Mouse (Mus musculus) hematopoietic stem cell, adult 5-6 weeks (primary cell): ENCODE measurements around the gene Gnaq. TPM values are rescaled to one million over a fixed set of nuclear protein-coding genes. Genes with fewer than 3 reads are reported as not detected.
"Not testable (repeated sequence)": the region's sequence is repeated elsewhere in the genome, so short reads cannot be mapped to it uniquely, and the experiment has no call there.

ENCODE experiments used
- ATAC-seq, 2 experiments: fragments of 125-278 bp in 1 of 2; replicated peaks in 1 of 2; 2 replicates each; pipeline ENCODE4 v1.8.0; 2016 to 2017; ENCODE audit warnings: inconsistent platforms in 2 of 2, mild to moderate bottlenecking in 2 of 2, moderate number of reproducible peaks in 2 of 2, low read depth in 1 of 2, moderate TSS enrichment in 1 of 2; ENCODE audit not compliant: low FRiP score in 2 of 2, poor library complexity in 2 of 2, severe bottlenecking in 2 of 2, insufficient read depth in 1 of 2, low TSS enrichment in 1 of 2
- total RNA-seq: library from RNA; stranded (forward); fragments of 172-1452, 232-1000 nt; gene quantifications from 2 replicates; pipeline ENCODE4 v1.2.3, GENCODE M21; 2017

Gene Gnaq
- total RNA-seq, 1 experiment from 2014 or later, result 21.0 TPM

DNA sequence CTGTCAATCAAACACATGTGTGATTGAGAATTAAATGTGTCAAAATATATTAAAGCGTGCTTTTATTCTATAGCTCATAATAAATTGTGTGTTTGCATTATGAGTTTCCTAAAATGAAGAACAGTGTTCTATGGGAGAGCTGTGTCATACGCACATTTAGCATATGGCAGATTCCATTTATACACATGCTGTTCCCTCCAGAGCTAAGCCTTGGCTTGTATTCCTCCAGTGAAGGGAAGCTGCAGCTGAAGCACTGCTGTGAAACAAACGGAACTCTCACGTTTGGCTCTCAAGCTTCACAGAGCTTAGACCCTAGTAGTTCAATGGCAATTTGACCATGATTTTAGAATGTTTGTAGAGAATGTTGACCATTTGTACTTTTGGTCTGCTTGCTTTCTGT lies 129.7 kb downstream of the Gnaq start:
- ATAC-seq, result no peak

DNA sequence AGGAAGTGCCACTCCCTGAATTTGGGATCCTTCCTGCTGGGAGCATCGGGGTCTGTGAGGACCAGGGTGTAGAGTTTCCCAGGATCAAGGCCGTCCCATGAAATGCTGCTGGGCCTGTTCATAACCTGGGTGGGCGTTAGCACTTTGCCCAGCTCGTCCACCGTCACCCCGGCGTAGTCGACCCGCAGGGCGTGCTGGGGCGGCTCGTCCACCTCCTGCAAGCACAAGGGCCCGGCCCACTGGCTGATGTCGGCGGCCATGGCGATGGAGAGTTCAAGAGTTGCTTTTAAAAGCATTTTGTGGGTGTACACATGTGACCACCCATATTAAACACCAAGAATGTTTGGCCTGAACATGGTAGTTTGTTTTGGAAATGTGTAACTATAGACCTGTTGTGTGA lies 134.7 kb downstream of the Gnaq start:
- not testable (repeated sequence) for ATAC-seq

DNA sequence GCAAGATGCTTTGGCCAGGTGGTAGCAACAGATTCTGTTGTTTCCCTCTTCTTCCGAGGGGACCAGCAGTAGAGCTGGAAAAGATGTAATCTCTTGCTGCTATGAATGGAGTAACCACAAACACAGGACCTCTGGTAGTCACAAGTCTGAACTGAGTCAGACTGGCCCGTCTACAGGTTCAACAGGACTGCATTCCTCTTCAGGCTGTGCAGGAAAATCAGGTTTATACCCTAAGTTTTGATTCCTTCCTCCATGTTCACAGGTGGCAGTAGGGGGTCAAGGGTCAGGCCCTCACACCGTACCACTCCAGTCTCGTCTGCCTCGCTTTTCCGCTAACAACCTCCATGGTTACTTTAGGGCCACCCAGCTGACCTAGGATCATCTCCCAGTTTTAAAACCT lies 137.6 kb downstream of the Gnaq start:
- ATAC-seq, result no peak

DNA sequence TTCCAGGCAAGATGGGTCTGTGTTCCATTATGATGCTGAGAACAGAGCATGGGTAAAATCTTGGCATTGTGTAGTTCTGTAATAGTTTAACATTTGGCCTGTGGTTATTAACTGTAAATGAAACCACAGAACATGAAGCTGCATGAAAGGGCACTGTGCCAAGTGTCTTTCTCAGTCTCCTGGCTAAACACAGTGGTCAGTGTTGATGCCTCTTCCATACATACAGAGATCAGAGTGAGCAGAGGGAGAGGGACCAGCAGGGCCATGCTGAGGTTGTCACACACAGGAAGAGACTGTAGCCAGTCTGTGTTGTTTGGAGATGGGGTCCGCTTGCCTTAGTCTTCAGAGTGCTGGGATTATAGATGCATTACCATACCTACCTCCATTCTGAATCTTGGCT lies 138.4 kb downstream of the Gnaq start:
- no peak for ATAC-seq

DNA sequence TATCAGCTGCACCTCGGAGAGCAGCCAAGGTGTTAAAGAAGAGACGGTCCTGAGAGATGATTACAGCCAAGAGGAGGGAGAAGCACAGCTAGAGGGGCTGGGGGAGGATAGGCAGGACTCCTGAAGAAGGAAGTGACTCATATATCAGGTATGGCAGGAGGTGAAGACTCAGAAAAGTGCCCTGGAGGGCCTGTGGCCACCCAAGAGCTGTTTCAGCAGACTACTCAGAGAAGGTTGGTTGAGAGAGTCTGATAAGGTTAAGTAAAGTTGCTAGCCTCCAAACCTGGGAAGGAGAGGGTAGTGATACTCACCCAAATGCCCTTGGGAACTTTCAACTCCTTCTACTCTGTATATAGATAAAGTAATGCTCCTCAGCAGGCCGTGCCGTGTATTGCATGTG lies 140.4 kb downstream of the Gnaq start:
- peak; percentile 12 to 17; a peak in 1 of 4 replicates for ATAC-seq

DNA sequence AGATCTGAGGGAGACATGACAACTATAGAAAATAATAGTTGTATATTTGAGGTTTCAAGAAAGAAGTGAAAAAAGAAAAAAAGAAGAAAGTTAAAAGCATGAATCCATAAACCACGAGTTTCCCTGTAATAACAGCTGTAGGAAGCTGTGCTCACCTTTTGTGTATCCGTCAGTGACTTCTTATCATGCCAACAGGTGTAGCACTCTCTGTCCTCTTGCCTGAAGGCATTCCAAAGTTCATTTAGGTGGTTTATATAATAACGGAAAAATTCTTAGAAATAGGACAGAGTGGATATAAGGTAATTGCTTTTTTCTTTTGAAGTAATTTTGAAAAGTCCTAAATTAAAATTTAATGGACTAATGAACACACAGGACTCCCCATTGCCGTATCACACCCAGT lies 147.6 kb downstream of the Gnaq start:
- ATAC-seq, result no peak

DNA sequence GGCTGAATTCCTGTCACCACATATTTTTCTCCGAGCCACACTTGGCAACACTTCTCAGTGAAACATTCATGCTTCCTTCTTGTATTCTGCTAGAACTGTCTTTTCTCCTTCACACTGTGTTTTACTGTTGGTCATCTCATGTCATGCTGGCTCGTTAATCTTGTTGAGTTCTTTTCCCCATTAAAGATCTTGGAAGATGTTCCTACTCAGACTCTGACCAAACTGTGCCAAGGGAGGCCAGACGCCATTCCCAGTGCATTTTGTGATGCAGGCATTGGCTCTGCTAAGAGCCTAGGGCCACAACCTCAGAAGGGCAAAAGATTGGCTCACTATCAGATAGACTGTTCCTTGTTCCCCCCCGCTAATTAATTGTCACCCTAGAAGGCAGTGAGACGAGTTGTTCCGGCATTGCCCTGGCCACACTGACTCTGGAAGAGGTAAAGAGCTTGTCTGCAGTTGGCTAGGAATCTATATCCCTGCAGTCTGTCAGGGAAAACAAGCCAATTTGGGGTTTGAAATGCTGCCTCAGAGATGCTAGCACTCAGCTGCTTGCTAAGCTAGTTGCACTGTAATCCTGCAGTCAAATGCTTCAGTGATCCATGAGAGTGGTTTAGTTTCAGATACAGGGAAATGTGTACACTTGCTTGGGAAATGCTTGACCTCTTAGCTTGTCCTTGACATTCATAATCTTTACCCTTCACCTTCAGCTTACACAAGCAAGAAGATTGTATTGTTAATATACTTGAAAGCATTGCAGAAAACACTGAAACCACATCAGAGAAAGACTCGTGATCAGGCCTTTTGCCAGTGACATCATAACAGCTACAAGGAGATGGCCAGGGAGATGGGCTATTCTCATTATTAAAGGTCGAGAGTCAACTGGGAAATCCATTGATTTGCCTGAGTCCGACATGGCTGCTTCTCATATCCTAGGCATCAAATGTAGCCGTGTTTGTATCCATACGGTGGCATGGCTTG lies 152.7 kb downstream of the Gnaq start:
- no peak for ATAC-seq

DNA sequence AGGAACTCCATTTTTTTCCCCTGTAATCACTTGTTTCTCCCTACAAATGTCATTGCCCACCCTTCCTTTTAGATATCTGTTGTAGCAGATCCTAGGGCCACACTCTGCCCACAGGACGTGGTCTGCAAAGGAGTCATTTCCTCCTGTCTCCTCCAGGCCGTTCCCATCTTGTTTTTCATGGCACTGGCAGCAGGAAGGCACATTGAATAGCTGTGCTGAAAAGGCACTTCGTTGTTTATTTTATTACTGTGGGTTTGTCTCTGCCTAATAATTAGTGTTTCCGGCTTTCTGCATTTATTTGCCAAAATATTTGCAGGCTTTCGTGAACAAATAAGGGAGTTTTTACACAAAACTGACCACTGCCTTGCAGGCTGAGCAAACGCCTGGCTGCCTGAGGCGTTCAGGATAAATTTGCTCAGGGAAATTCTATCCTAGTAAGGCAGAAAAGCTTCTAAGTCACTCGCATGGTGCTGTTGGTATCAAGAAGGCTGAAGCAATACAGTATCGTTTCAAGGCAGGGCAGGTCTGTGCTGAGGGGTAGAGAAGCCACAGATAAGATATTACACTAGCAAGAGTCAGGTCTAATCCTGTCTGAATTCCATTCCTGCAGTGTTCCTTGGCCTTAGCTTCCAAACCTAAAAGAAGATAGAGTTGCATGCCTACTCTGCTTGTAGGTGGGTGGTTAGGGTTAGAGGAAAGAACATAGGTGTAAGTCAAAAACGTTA lies 154.0 kb downstream of the Gnaq start:
- no peak for ATAC-seq

DNA sequence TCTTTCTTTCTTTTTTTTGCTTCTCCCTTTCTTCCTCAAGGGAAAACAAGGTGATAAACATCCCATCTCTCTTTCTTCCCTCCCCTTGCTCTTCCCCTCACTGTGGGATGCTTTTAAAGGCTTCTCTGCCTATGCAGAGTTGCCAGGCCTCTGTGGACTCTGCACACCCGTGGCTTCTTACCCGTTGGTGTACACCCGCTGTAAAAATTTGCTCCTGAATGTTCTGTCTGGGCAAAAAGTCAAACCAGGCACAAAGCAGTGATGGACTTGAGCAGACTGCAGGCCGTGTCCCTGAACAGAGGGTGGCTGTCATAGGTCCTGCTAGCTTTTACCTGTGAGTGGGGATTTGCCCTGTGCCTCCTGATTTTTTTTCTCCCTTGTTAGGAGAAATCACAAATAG lies 154.7 kb downstream of the Gnaq start:
- ATAC-seq, result no peak

DNA sequence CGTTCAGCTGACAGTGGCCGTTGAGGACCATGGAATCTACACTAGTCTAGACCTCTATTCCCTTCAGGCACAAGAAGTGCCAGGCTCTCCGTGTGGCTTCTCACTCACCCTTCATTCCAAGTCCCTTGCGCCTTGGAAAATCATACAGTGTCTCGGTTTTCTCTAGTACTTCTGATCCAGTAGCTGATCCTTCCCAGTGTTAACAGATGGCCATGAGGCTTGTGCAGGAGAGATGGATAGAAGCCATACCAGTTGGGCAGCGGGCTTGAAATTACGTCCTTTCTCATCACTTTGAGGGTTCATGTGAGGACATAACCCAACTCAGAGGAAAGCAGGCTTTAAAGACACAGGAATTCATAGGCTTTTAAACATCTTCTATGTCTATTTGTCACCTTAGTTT lies 155.3 kb downstream of the Gnaq start:
- peak in 1 of 2 experiments; percentile 21; a peak in 1 of 4 replicates for ATAC-seq

DNA sequence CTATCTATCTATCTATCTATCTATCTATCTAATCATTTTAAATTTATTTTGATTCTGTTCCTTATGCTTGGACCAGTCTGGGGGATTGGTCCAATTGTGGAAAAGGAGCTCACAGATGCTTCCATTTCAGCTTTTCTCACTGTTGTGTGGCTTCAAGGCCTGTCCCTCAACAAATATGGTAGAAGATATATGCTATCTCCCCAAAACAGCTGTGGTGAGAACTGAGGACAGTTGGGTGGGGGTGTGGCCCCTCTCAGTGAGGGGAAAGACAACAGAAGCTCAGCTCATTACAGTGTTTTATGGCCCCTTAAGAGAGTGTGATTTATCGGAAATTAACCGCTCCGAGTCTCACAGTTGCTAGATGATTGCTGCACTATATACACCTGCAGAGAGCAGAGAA lies 158.5 kb downstream of the Gnaq start:
- no peak for ATAC-seq

DNA sequence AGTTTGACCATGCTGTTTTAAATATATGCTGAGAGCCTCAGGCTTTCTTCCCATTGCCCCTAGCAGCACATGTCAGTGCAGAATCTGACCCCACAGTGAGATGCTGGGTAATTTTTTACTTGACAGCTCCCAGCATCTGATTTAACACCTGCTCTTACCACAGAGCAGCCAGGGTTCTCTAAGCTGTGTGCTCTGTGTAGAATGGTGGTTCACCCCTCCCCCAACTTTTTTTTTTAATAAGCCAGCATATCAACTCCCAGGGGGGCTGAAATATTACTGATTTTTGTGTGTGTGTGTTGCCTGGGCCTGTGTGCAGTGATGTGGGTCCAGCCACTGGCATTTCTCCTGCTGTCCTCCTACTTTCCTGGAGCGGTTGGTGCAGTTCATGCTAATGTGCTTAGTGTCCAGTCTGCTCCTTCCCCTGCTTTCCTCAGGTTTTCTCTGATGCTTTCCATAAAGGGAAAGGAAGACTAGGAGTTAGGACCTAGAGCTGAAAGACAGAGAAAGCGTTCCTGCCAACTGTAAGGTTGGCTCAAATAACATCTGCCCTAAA lies 159.5 kb downstream of the Gnaq start:
- ATAC-seq, result 0 out of 4 replicates have a peak, but pooled peaks of 1 of the 2 experiments have one; percentile 22

DNA sequence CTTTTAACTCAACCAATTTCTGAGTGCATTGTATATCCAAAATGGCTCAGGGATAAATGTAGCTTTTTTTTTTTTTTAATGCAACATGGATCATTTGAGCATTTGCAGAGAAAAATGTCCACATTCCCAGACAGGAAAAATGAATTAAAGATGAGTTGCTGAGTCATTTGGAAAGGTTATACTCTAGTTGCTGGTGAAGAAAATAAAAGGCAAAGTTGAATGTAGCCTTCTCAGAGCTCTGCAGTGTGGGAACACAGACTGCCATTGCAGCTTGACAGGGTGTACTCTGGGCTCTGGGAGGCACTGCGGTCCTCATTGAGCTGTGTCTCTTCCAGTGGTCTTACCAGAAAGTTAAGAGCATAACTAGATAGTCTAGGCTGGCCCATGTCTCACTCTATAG lies 160.3 kb downstream of the Gnaq start:
- ATAC-seq, result no peak

DNA sequence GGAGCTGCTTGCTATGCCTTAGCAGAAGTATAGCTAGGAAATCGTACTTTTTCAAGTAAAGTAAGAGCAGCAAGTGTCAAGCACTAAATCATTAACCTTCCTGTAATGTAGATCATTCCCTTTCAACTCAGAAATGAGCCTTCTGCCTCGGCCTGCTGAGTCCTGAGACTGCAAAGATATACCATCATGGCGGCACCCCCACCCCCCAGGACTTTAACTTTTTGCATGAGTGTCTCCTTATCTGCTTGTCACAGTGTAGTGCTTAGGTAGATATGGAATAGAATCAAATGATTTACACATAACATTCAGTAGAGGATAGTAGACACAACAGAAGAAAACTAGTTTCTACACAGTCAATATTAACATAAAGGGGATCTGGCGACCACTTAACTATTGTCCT lies 167.8 kb downstream of the Gnaq start:
- ATAC-seq, result no peak

DNA sequence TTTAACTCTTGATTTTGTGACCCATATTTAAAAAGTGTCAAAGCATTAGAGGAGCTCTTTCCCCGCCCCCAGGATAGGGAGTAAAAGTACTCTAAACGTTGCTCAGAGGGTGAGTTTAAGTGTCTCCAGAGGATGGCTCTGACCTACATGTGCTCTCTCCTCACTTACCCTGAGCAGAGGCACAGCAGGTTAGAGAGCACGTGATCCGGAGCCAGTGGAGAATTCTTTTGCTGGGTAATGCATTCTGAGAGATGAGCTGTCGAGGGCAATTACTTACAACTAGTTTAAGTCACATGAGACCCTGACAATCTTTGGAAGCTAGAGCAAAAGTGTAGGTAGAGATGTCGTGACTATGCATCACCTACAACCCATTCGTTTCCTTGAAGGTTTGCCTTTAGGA lies 168.7 kb downstream of the Gnaq start:
- ATAC-seq, result no peak

DNA sequence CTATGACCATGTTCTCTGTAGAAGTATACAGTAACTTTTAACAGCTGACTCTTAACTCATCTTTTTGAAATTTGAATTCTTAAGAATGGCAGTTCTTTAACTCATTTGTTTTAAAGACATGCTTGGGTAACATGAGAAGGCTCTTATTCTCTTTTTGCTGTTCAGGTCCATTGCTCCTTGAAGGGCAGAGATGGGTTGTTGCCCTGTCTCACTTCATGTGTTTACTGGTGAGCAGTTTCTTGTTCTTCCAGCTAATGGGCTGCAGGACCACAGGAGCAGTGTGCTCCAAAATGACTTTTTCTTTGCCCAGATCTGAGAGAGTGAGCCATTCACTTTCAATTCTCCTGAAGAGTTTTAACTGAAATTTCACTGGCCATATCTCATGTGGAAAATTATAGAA lies 176.4 kb downstream of the Gnaq start:
- no peak; a peak in 1 of 4 replicates for ATAC-seq

DNA sequence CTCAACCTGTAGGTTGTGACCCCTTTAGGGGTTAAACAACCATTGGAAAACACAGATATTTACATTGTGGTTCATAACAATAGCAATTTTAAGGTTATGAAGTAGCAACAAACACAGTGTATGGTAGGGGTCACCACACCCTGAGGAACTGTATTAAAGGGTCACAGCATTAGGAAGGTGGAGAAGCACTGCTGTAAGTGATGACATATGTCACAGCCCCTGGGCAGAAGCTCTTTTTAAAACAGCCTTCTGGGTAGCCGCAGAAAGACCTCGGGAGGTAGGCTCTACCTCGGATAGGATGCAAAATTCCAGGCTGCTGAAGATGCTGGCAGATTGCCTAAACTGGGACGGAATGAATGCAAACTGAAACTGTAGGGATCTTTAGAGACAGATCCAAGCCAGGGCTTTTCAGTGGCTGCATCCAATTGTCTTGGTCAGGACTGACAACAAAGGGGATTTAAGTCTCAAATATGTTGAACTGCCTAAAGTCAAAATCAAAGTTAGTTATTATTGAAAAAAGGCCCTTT lies 181.7 kb downstream of the Gnaq start:
- ATAC-seq, result no peak

DNA sequence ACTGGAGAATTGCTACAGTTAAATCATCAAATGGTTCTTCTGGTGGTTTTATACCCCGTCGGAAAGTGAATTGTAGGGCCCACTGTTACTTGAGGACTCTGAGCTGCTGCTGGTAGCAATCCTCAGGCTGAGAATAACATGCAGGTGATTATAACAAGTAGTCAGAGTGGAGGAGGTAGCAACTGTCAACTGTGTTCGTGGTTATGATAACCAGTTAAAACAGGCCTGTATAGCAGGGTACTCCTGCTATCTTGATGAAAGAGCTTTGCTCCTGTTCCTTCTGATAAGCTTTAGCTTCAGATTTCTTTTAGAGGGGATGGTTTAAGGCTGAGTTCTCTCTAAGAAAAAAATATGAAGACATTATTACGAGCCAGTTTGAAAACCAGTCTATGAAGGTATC lies 182.9 kb downstream of the Gnaq start:
- no peak for ATAC-seq
